Mouse (Mus musculus) midbrain, embryonic 13.5 days (tissue): ENCODE results near the gene Sult1c1. TPM values are rescaled to one million over a fixed set of nuclear protein-coding genes. Genes with fewer than 3 reads are reported as not detected.
"Not testable (repeated sequence)": the region's sequence is repeated elsewhere in the genome, so short reads cannot be mapped to it uniquely, and the experiment has no call there.

Experiments
- ATAC-seq: fragments of 200-750 bp; cut with Nextera tagmentation; 2 replicates; pipeline ENCODE4 v1.8.0; 2017; ENCODE audit warnings: mild to moderate bottlenecking, moderate TSS enrichment, moderate library complexity
- H3K27ac ChIP-seq: fragments of 300-500 bp; sonication (generic); 2 replicates; pipeline ENCODE4 v1.5.1; 2015; ENCODE audit warnings: inconsistent platforms, mild to moderate bottlenecking, moderate library complexity
- H3K27me3 ChIP-seq: fragments of 300-500 bp; sonication (generic); 2 replicates; pipeline ENCODE4 v1.6.1; 2015; ENCODE audit warnings: mild to moderate bottlenecking, inconsistent platforms
- H3K36me3 ChIP-seq: fragments of 300-500 bp; sonication (generic); 2 replicates; pipeline ENCODE4 v1.6.1; 2015; ENCODE audit warnings: mild to moderate bottlenecking, inconsistent platforms
- H3K4me1 ChIP-seq: fragments of 300-500 bp; sonication (generic); replicated peaks from 2 replicates; pipeline ENCODE4 v1.6.1; 2015; ENCODE audit warnings: inconsistent platforms
- H3K4me2 ChIP-seq: fragments of 300-500 bp; sonication (generic); replicated peaks from 2 replicates; pipeline ENCODE4 v1.6.1; 2015; ENCODE audit warnings: moderate library complexity, mild to moderate bottlenecking, inconsistent platforms
- H3K4me3 ChIP-seq: fragments of 300-500 bp; sonication (generic); replicated peaks from 2 replicates; pipeline ENCODE4 v1.5.1; 2015; ENCODE audit warnings: mild to moderate bottlenecking, inconsistent platforms
- H3K9ac ChIP-seq: fragments of 300-500 bp; sonication (generic); replicated peaks from 2 replicates; pipeline ENCODE4 v1.6.1; 2015; ENCODE audit warnings: mild to moderate bottlenecking, inconsistent platforms
- H3K9me3 ChIP-seq: fragments of 300-500 bp; sonication (generic); 2 replicates; pipeline ENCODE4 v1.6.1; 2016; ENCODE audit warnings: mild to moderate bottlenecking, inconsistent platforms
- WGBS: fragments of 180-500 bp; shearing (Covaris S2); methylation state at CpG from one replicate; pipeline ENCODE4 v1.1.7; 2015; 5-methylcytosine and 5-hydroxymethylcytosine counted together
- polyA plus RNA-seq: library from polyadenylated mRNA; unstranded; fragments of >200 nt; fragmentation: Nextera tagmentation; extraction: Ambion mirVana; gene quantifications from 2 replicates; pipeline ENCODE4 v1.2.1, GENCODE M21; 2015

Gene Sult1c1
- polyA plus RNA-seq: not detected in 2 replicates

- no peak within 1 kb of the TSS for H3K9ac ChIP-seq
- no peak within 1 kb of the TSS for H3K4me2 ChIP-seq
- H3K4me3 ChIP-seq: no peak within 1 kb of the TSS
- no peaks in the 10 kb centered on the region for H3K4me1 ChIP-seq
- H3K36me3 ChIP-seq: no peaks in the 10 kb centered on the region
- ATAC-seq: no peak
- no peak within 1 kb of the TSS for H3K27ac ChIP-seq
- H3K27me3 ChIP-seq: no peaks in the 10 kb centered on the region
- WGBS: 88% methylated on average over 6 of the region's 6 CpGs
- no peaks in the 10 kb centered on the region for H3K9me3 ChIP-seq
Observed at GRCm38 (mm10) chr17:53990574-53990973, at the start of gene Sult1c1. TSS of gene Sult1c1 (minus strand) at chr17:53990674.

DNA sequence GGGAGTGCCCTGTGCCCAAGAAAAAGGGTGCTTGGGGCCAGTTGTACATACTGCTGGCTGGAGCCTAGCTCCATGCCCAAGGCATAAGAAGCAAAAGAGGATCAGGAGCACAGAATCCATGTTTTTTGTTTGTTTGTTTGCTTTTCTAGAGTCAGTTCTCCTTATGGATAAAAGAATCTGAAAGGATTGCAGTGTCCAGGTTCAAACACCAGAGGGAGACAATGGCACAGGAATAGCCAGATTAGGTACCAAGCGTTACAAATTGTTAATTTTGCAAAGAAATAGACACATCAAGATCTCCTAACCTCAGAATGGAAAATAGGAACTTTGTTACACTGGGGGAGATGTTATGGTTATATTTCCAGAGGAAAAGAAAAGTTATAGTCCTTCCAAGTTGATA, 23.7 kb upstream of the Sult1c1 start:
- WGBS: 13% methylated on average over 1 of the region's 1 CpGs
- H3K4me1 ChIP-seq: no peaks in the 10 kb centered on the region
- no peak overlapping the region for H3K4me2 ChIP-seq
- H3K27me3 ChIP-seq: no peaks in the 10 kb centered on the region
- no peaks in the 10 kb centered on the region for H3K36me3 ChIP-seq
- no peak overlapping the region for H3K27ac ChIP-seq
- H3K9me3 ChIP-seq: no peaks in the 10 kb centered on the region
- 0 out of 2 replicates have a peak, but pooled peaks have one; percentile 20 for ATAC-seq
- no peak overlapping the region for H3K9ac ChIP-seq
- H3K4me3 ChIP-seq: no peak overlapping the region

DNA sequence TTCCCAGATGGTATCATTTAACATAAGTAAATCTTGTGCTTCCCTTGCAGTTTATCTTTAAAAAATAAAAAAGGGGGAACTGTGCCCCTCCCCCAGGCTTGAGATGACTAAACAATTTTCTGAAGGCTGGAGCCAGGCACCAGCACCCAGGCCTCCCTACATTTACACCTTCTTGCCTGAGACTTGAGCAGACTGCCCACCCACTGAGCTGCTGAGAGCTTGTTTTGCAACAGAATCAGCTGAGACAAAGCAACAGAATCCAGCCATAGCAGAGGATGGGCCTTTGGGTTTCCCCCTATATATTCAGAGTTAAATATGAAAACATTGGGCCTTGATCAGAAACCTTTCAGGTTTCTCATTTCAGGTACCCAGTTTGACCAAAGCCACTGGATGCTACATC, 20.7 kb upstream of the Sult1c1 start:
- no peak overlapping the region for H3K9ac ChIP-seq
- H3K4me3 ChIP-seq: no peak overlapping the region
- H3K4me2 ChIP-seq: no peak overlapping the region
- no peak overlapping the region for H3K27ac ChIP-seq
- H3K9me3 ChIP-seq: no peaks in the 10 kb centered on the region
- no peaks in the 10 kb centered on the region for H3K36me3 ChIP-seq
- H3K4me1 ChIP-seq: no peaks in the 10 kb centered on the region
- no peak for ATAC-seq
- no peaks in the 10 kb centered on the region for H3K27me3 ChIP-seq

- H3K27me3 ChIP-seq, H3K4me2 ChIP-seq, H3K4me3 ChIP-seq, H3K9me3 ChIP-seq, H3K4me1 ChIP-seq, H3K36me3 ChIP-seq, H3K27ac ChIP-seq, ATAC-seq, H3K9ac ChIP-seq: not testable (repeated sequence)
- WGBS: 90% methylated on average over 1 of the region's 1 CpGs
Observed at GRCm38 (mm10) chr17:54010536-54010935, 20.1 kb upstream of the Sult1c1 start.

- WGBS: 86% methylated on average over 4 of the region's 4 CpGs
- H3K9ac ChIP-seq: no peak overlapping the region
- H3K4me3 ChIP-seq: no peak overlapping the region
- H3K27me3 ChIP-seq: no peaks in the 10 kb centered on the region
- no peak overlapping the region for H3K27ac ChIP-seq
- no peaks in the 10 kb centered on the region for H3K36me3 ChIP-seq
- no peaks in the 10 kb centered on the region for H3K9me3 ChIP-seq
- no peak for ATAC-seq
- H3K4me2 ChIP-seq: no peak overlapping the region
- H3K4me1 ChIP-seq: no peaks in the 10 kb centered on the region
Observed at GRCm38 (mm10) chr17:54003522-54003921, 13.0 kb upstream of the Sult1c1 start.

DNA sequence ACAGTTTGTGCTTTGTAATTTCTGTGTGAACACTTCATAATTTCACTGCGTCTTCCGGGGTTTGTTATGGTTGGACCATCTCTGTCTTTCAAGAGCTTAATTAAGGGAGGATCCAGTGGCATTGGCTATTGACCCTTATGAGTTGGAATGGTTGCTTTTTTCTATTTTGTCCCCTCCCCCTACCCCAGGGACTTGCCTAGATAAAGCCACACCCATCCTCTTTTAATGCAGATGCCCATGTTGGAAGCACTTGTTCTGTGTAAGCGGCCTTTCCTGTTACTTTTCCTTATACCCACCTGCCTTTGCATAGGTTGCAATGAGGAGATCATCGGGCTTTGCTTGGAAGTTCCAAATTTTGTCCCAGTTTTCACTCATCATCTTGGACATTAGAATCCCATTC, 16.9 kb downstream of the Sult1c1 start:
- H3K4me3 ChIP-seq: no peak overlapping the region
- no peak overlapping the region for H3K27ac ChIP-seq
- no peak overlapping the region for H3K4me2 ChIP-seq
- H3K9me3 ChIP-seq: no peaks in the 10 kb centered on the region
- H3K27me3 ChIP-seq: no peaks in the 10 kb centered on the region
- no peaks in the 10 kb centered on the region for H3K4me1 ChIP-seq
- no peak for ATAC-seq
- no peak overlapping the region for H3K9ac ChIP-seq
- H3K36me3 ChIP-seq: no peaks in the 10 kb centered on the region
- WGBS: 83% methylated on average over 4 of the region's 4 CpGs

DNA sequence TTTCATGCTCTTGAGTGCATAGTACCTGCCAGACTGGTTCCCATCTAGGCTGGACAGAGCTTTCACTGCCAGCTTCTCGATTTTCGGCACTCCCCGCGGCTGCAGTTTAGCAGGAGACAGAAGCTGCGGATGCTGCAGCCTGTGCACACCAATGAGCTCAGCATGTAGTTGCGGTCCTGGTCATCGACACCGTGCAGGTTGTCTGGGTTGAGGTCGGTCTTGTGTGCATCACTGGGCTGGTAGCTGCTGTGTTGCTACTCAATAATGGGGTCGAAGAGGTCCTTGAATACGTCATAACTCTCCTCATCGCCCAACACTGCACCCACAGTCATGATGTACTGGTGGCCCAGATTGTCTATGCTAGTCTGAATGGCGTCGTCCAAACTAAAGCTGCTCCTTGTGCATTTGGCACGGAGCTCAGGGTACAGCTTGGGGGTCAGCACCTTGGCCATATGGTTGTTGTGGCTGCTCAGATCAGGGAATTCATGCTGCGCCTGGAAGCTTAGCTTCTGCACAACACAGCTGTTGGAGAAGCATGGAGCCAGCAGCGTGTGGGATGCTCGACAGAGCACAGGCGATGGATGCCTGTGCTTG, 48.8 kb downstream of the Sult1c1 start:
- no peak overlapping the region for H3K27ac ChIP-seq
- WGBS: 93% methylated on average over 19 of the region's 19 CpGs
- no peak overlapping the region for H3K4me2 ChIP-seq
- H3K4me1 ChIP-seq: no peaks in the 10 kb centered on the region
- H3K9me3 ChIP-seq: no peaks in the 10 kb centered on the region
- no peak overlapping the region for H3K4me3 ChIP-seq
- no peaks in the 10 kb centered on the region for H3K36me3 ChIP-seq
- H3K9ac ChIP-seq: no peak overlapping the region
- no peak for ATAC-seq
- no peaks in the 10 kb centered on the region for H3K27me3 ChIP-seq

DNA sequence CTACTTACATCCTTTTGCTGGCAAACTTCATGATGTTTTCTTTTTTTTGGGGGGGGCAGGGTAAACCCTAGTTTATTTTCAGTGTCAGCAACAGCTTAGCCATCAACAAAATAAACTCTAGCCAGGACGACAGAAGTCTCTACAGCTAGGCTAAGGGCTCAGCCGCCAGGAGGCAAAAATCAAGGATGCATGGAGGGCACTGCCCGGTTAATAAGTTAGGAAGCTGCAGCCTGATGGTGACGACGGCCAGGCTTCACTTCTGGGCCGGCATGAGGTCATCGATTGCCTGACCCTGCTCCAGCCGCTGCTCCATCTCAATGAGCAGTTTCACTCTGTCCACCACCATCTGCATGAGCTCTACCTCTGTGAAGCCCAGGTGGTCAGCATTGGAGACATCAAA, 49.7 kb downstream of the Sult1c1 start:
- no peaks in the 10 kb centered on the region for H3K36me3 ChIP-seq
- no peaks in the 10 kb centered on the region for H3K4me1 ChIP-seq
- H3K27me3 ChIP-seq: no peaks in the 10 kb centered on the region
- no peak overlapping the region for H3K4me3 ChIP-seq
- 93% methylated on average over 8 of the region's 8 CpGs for WGBS
- no peak overlapping the region for H3K9ac ChIP-seq
- no peaks in the 10 kb centered on the region for H3K9me3 ChIP-seq
- no peak overlapping the region for H3K27ac ChIP-seq
- ATAC-seq: no peak
- no peak overlapping the region for H3K4me2 ChIP-seq

Other genes starting within 250 kb of the Sult1c1 start
- gene Sult1c2, start 144.3 kb downstream of the Sult1c1 start, polyA plus RNA-seq: not detected in 2 replicates